Mouse (Mus musculus) mouse embryonic stem cell (cell line): ENCODE measurements around the gene Morn1.

Source experiments
- in situ Hi-C, 2 experiments: fragments of 300-500 bp; cut with MboI; formaldehyde crosslinking; loops; 1 replicate in 1 of 2; 3 replicates in 1 of 2; pipeline ENCODE4 v1.14.3; 2019 to 2020; ENCODE audit warnings: low sequenced_read_pairs in 2 of 2, low pct_unique_long_range_greater_than_20kb in 1 of 2, mixed read lengths in 1 of 2; ENCODE audit not compliant: unreplicated experiment in 1 of 2

Gene Morn1

DNA sequence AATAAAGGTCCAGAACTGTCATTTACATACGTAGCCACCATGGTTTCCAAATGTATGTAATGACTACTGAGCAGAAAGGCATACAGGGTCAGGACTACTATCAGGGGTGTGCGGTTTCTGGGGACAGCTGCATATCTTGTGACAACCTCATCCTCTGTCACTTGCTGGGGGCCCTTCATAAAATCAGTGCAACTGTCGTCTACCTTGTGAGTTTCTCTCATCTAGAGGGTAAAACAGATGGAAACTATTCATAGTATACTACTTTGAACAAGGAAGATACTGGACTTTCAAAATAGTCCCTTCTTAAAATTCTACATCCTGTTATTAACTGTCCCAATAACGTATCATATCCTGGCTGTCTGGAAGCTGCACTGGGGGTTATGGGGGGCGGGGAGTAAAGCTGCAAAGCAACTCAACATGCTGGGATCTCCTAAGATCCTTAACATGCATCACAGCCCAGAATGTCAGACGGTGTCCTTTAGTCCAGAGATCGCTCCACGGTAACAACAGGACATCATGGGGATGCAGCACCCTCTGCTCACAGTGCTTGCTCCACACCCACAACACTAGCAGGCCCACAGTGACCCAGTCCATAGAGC lies 84.3 kb downstream of the Morn1 start:
- in situ Hi-C loops: no loop called here

DNA sequence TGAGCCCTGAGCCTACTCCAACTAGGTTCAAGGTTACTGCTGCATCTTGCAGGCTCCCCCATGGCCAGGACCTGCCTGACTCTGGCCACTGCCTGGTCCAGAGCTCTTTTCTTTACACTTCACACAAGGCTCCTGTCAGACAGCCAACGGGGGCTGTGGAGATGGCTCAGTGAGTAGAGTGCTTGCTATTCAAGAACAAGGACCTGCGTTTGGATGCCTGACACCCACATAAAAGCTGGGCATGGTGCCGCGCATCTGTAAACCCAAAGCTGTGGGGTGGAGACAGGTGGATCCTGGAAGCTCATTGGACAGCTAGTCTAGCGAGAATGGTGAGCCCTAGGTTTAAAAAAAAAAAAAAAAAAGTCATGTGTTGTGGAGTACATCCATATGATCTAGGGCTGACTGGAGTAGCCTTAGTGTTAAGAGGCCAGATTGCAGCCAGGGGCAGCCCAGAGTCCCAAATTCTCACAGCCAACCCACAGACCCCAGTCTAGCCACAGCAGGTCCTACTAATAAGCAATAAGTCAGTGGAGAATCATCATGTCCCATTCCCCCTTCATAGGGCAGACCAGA lies 85.7 kb downstream of the Morn1 start:
- in situ Hi-C loops: no loop called here

GRCm38 (mm10) chr4:155172909-155173821 lies 86.8 kb downstream of the Morn1 start:
- in situ Hi-C loops: no loop called here

GRCm38 (mm10) chr4:155173822-155174785 lies 87.7 kb downstream of the Morn1 start:
- in situ Hi-C loops: no loop called here

- in situ Hi-C loops: no loop called here
Measured at GRCm38 (mm10) chr4:155176210-155176609, 89.8 kb downstream of the Morn1 start.

- in situ Hi-C loops: no loop called here
Measured at GRCm38 (mm10) chr4:155178274-155178673, 91.9 kb downstream of the Morn1 start.

DNA sequence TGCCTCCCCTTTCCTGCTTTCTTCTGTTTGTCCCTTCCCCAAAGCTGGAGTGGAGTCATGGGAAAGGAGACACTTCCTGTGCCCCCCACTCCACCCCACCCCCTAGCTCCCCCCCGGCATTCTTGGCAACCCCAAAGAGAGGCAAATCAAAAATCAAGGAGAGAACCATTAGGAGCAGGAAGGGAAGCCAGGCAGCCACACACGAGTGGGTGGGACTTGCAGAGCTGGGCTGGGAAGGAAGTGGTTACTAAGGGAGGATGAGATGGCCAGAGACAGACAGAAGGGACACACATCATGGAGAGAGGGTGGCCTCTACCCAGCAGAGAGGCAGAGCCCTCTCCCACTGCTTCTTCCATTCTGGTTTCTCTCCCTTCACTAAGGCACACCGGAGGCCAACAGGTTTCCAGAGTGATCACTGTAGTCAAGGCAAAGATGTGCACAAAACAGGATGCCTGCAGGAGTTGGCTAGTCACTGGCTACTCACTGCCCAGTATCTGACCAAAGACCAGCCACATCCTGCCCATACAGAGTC lies 92.7 kb downstream of the Morn1 start:
- in situ Hi-C loops: no loop called here

DNA sequence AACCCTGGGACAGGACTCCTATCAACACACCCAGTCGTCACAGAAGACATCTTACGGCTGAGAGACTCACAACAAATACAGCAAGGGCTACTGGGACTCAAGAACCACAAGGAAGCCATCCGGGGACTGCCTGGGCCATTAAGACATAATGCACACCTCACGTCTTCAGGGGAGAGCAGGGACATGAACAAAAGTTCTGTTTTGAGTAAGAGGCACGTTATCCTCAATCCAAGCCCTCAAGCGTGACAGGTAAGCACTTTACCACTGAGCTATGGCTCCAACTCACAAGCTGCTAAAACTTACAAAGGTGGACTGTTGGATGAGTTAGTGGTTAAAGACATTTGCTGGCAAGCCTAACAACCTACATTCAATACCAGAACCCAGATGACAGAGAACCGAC lies 96.8 kb downstream of the Morn1 start:
- in situ Hi-C loops: no loop called here

- in situ Hi-C loops: no loop called here
Measured at GRCm38 (mm10) chr4:155184248-155185070, 98.1 kb downstream of the Morn1 start.

GRCm38 (mm10) chr4:155185845-155186244 lies 99.5 kb downstream of the Morn1 start:
- in situ Hi-C loops: no loop called here

DNA sequence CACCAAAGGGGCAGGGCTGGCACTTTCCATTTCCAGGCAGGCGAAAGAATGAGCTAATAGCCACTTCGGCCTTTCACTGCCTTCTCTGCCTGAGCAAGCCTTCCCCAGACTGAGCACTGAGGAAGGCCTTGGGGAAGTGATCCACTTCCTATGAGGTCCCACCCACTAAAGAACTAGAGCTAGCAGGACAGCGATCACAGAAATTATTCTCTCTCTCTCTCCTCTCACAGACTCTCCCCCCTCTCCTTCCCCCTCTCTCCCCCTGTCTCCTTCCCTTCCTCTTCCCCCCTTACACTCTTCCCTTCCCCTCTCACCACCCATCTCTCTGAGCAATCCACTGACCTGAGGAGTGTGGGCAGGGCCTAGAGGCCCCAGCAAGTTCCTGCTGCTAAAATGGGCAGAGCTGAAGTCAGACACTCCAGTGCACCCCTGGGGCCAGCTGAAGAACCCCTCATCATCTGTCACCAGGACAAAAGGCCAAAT lies 100.9 kb downstream of the Morn1 start:
- in situ Hi-C loops: no loop called here

- in situ Hi-C loops: no loop called here
Measured at GRCm38 (mm10) chr4:155188341-155188740, 102.0 kb downstream of the Morn1 start.

DNA sequence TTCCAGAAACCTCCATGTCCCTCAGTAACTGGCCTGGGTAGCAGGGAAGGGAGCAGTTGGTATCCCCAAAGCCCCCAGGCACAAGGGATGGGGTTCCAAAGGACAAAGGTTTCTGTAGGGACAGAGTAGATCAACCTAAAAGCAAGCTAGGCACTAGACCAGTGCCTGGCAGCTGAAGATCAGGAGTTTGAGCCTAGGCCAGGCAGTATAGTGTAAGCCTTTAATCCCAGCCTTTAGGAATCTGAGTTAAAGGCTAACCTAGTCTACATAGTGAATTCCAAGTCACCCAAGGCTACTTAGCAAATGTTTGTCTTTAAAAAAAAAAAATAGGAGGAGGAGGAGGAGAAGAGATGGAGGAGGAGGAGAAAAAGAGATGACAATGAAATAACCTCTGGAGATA lies 102.4 kb downstream of the Morn1 start:
- in situ Hi-C loops: no loop called here

- in situ Hi-C loops: no loop called here
Measured at GRCm38 (mm10) chr4:155189711-155190139, 103.3 kb downstream of the Morn1 start.

DNA sequence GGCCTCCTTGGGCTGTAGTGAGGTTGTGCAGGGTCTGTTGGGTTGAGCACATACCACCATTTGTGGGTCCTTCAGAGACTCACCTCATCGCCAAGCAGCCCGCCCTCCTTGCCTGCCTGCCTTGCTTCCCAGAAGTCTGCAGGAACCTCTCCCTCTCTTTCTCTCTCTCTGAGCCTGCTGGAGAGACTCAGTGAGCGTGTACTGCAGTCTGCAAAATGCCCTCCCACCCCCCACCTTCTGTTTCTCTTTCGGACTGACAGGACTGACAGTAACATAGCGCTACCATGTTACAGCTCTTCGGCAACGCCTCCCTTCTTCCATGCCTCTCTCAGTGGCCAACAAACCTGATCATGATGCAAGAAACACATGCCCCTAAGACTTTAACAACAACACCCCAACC lies 103.9 kb downstream of the Morn1 start:
- in situ Hi-C loops: no loop called here
